Mouse (Mus musculus): ENCODE data around the gene Olfr30. TPM values are rescaled to one million over a fixed set of nuclear protein-coding genes. Genes with fewer than 3 reads are reported as not detected.

Olfr30 gene
- not detected in 2 replicates for polyA plus RNA-seq (2012; rRNA removed)

DNA sequence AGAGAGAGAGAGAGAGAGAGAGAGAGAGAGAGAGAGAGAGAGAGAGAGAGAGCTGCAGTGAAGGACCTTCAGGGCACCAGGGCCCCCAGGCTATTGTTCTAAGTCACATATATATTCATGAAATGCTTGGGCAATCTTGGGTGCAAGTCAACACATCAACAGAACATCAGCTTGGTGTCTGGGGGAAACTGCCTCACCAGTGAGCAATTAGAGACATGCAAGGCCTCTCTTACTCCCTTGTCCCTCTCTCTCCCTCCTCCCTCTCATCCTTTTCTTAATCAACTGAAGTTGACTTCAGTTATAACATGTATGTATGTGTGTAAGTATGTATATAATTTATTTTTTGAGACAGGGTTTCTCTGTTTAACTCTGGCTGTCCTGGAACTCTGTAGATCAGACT lies at the start of gene Olfr30:
TSS of gene Olfr30 (minus strand) at position 101 of the 400 bp plus-strand sequence.

DNA sequence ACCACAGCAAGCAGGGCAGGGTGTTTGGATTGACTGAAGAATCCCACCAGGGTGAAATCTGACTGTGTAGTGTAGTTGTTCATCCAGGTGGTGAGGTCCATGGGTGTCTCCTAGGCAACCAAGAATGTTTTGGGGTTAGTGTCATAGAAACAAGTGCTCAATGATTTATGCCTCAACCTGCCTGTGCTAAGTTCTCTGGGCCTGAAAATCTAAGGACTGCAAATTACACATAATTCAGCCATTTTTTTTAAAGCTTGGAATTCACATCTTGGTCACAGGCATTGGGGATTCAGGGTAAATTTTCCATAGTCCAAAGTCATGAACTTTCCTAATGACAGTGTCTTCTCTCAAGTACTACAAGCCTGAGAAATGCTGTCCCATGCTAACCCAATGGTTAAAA lies 40.4 kb upstream of the Olfr30 start, which contains the start of gene Olfr331:
TSS of gene Olfr331 (minus strand) at position 101 of the 400 bp plus-strand sequence.

DNA sequence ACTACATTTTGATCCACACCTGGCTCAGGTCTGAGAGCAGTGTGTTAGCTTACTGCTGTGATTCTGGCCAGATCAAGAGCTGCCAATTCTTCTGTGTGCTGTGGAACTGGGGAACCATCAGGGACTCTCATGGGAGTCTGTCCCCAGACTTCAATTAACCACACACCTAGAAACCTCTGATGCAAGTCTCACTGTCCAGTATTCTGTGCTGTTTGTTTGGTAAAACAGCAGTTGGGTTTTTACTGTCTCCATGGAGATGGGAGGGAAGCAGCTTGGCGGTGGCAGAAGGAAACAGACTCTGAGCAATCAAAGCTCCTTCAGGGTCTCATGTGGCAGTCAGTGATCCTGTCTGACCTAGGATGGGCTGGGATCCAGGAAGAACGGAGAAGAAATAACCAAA lies 30.4 kb upstream of the Olfr30 start, which contains the start of gene Olfr332:
TSS of gene Olfr332 (minus strand) at position 101 of the 400 bp plus-strand sequence.

DNA sequence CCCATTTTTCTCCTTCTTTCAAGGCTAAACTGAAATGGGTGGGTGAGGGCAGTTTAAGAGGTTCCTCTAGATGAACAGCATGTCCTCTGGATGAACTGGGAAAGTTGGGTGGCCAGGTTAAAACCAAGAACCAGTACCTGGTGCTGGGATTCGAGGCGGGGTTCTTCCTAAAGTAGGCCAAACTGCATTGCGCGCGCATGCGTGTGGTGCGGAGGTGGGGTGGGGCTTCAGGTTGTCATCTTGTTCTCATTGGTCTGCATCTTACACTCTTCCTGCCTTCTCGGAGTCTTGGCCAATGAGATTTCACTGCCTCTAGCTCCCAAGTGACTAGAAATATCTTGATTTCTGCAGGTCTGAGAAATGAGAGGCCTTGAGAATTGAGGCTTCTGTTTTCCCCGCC lies 9.3 kb downstream of the Olfr30 start, which contains the start of gene Lypd9:
TSS of gene Lypd9 (minus strand) at position 165 of the 400 bp plus-strand sequence.

DNA sequence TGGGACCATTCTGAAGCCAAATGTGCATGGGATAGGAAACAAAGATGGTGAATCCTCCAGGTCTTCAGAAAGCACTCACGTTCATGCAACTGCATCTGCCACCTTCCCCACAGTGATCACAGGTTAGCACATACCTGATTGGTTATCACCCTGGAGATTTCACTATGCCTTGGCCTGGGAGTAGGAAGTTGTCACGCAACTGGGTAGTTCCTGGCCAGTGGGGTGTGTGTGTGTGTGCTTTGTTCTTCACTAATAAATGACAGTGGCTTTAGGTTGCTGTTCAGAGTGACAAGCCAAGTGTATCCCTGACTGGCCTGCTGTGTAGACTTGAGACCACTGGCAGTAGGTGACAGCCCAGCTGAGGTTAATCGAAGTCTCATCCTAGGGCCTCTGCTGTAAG lies 29.8 kb downstream of the Olfr30 start, which contains the start of gene Gm12253:
TSS of gene Gm12253 (plus strand) at position 301 of the 400 bp plus-strand sequence.

DNA sequence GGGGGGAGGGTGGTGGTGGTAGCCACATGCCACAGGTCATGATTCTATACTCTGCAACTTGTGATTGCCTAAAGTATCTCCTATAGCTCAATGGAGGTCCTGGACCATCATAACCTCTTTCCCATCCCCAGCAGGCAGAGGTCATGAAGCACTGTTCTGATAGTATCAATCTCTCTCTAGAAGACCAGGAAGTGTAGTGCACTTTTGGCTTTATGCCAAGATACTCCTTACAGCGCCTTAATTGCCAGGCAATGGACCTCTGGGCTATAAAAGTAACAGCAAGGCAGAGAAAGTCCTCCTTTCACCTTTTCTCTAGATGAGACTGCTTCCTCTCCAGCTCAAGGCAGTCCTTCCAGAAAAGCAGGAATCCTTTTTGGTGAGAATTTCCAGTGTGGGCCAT lies 41.3 kb downstream of the Olfr30 start, which contains the start of gene 1810065E05Rik:
TSS of gene 1810065E05Rik (plus strand) at position 297 of the 400 bp plus-strand sequence.

Other genes starting within 250 kb of the Olfr30 start
- gene 4930438A08Rik, start 187.5 kb downstream of the Olfr30 start, polyA plus RNA-seq (2012; rRNA removed): 2.7 and 4.2 TPM in 2 replicates
- gene Zfp692, start 155.2 kb downstream of the Olfr30 start, polyA plus RNA-seq (2012; rRNA removed): 22.2 TPM in 2 replicates
- gene Zfp672, start 131.9 kb downstream of the Olfr30 start, polyA plus RNA-seq (2012; rRNA removed): 18.4 and 22.9 TPM in 2 replicates
- 23.9 and 26.6 TPM in 2 replicates for gene Sh3bp5l, start 131.5 kb downstream of the Olfr30 start, polyA plus RNA-seq (2012; rRNA removed)
- gene Lypd8, start 83.2 kb downstream of the Olfr30 start, polyA plus RNA-seq (2012; rRNA removed): 1,164 and 1,262 TPM in 2 replicates
- gene 1810065E05Rik, start 41.2 kb downstream of the Olfr30 start, polyA plus RNA-seq (2012; rRNA removed): not detected in 2 replicates
- not detected in 2 replicates for gene Gm12253, start 29.7 kb downstream of the Olfr30 start, polyA plus RNA-seq (2012; rRNA removed)
- gene Lypd9, start 9.3 kb downstream of the Olfr30 start, polyA plus RNA-seq (2012; rRNA removed): not detected in 2 replicates
- gene Olfr332, start 30.3 kb upstream of the Olfr30 start, polyA plus RNA-seq (2012; rRNA removed): not detected in 2 replicates
- not detected in 2 replicates for gene Olfr331, start 40.3 kb upstream of the Olfr30 start, polyA plus RNA-seq (2012; rRNA removed)
- not detected in 2 replicates for gene Olfr330, start 72.6 kb upstream of the Olfr30 start, polyA plus RNA-seq (2012; rRNA removed)
- not detected in 2 replicates for gene Olfr329-ps, start 84.2 kb upstream of the Olfr30 start, polyA plus RNA-seq (2012; rRNA removed)
- not detected in 2 replicates for gene Olfr328, start 93.4 kb upstream of the Olfr30 start, polyA plus RNA-seq (2012; rRNA removed)
- not detected in 2 replicates for gene Olfr224, start 108.3 kb upstream of the Olfr30 start, polyA plus RNA-seq (2012; rRNA removed)
- gene Olfr325, start 115.5 kb upstream of the Olfr30 start, polyA plus RNA-seq (2012; rRNA removed): not detected in 2 replicates
- gene Olfr324, start 132.8 kb upstream of the Olfr30 start, polyA plus RNA-seq (2012; rRNA removed): not detected in 2 replicates
- gene 2210407C18Rik, start 153.8 kb upstream of the Olfr30 start, polyA plus RNA-seq (2012; rRNA removed): 116 and 121 TPM in 2 replicates
- gene Olfr323, start 168.2 kb upstream of the Olfr30 start, polyA plus RNA-seq (2012; rRNA removed): 0.03 TPM in 1 of 2 replicates, not detected in the other
- 0.11 and 0.27 TPM in 2 replicates for gene Trim58, start 178.2 kb upstream of the Olfr30 start, polyA plus RNA-seq (2012; rRNA removed)
- gene Olfr322, start 196.5 kb upstream of the Olfr30 start, polyA plus RNA-seq (2012; rRNA removed): not detected in 2 replicates
- gene Olfr320, start 218.8 kb upstream of the Olfr30 start, polyA plus RNA-seq (2012; rRNA removed): not detected in 2 replicates
- gene Olfr319, start 236.9 kb upstream of the Olfr30 start, polyA plus RNA-seq (2012; rRNA removed): not detected in 2 replicates

All from stomach, adult 2 months (tissue).